Mouse (Mus musculus): ENCODE results near the gene Stox2.

GRCm38 (mm10) chr8:47461650-47462049 is 15.5 kb upstream of the Stox2 start:
- TF ChIP-seq CTCF (IDR thresholded peaks at IDR 0.05; ENCODE audit: low read depth) = no peak
- TF ChIP-seq EP300 (IDR thresholded peaks at IDR 0.05; ENCODE audit: low read depth) = no peak
